Mouse (Mus musculus): Measurements from ENCODE around the gene Tmprss5.
A peak's percentile ranks its signal among the peaks of the same experiment; 100 is the strongest.

GRCm38 (mm10) chr9:49055333-49056205 is 25.5 kb upstream of the Tmprss5 start, which contains the start of gene Zw10:
- TF ChIP-seq POLR2A (IDR thresholded peaks at IDR 0.05; ENCODE audit: insufficient read depth, low read depth, low read length) (peak; percentile 74), CTCF (IDR thresholded peaks at IDR 0.05) (0 out of 2 replicates have a peak, but pooled peaks have one; percentile 9), EP300 (IDR thresholded peaks at IDR 0.05; ENCODE audit: insufficient read depth, low read depth, low read length) (no peak)

Data from heart, adult 2 months (tissue).